Mouse (Mus musculus) limb, embryonic 12.5 days (tissue): ENCODE measurements at regions not wholly inside any gene's neighbourhood (a gene's known extent, or its start where the extent isn't known, plus 50 kb on each side); places are given as distances from the start of the nearest gene placed in this dataset.
A peak's percentile ranks its signal among the peaks of the same experiment; 100 is the strongest.

ENCODE experiments used
- ATAC-seq: fragments of 200-750 bp; cut with Nextera tagmentation; 2 replicates; pipeline ENCODE4 v1.8.0; 2017; ENCODE audit warnings: low read depth, moderate TSS enrichment; ENCODE audit not compliant: insufficient number of reproducible peaks, insufficient read depth, low FRiP score, low TSS enrichment
- H3K27ac ChIP-seq: fragments of 300-500 bp; sonication (generic); 2 replicates; pipeline ENCODE4 v1.5.1; 2016; ENCODE audit warnings: mild to moderate bottlenecking, moderate library complexity
- H3K27me3 ChIP-seq: fragments of 300-500 bp; sonication (generic); 2 replicates; pipeline ENCODE4 v1.6.1; 2016; ENCODE audit warnings: mild to moderate bottlenecking, moderate library complexity
- H3K36me3 ChIP-seq: fragments of 300-500 bp; sonication (generic); 2 replicates; pipeline ENCODE4 v1.6.1; 2016; ENCODE audit warnings: mild to moderate bottlenecking, moderate library complexity
- H3K4me1 ChIP-seq: fragments of 300-500 bp; sonication (generic); replicated peaks from 2 replicates; pipeline ENCODE4 v1.6.1; 2016
- H3K4me2 ChIP-seq: fragments of 300-500 bp; sonication (generic); 2 replicates; pipeline ENCODE4 v1.6.1; 2016; ENCODE audit warnings: mild to moderate bottlenecking, moderate library complexity
- H3K4me3 ChIP-seq: fragments of 300-500 bp; sonication (generic); replicated peaks from 2 replicates; pipeline ENCODE4 v1.5.1; 2016; ENCODE audit warnings: mild to moderate bottlenecking
- H3K9ac ChIP-seq: fragments of 300-500 bp; sonication (generic); replicated peaks from 2 replicates; pipeline ENCODE4 v1.6.1; 2016; ENCODE audit warnings: mild to moderate bottlenecking, moderate library complexity
- H3K9me3 ChIP-seq: fragments of 300-500 bp; sonication (generic); 2 replicates; pipeline ENCODE4 v1.6.1; 2016; ENCODE audit warnings: mild to moderate bottlenecking, moderate library complexity
- WGBS: fragments of 180-500 bp; shearing (Covaris S2); methylation state at CpG from one replicate; pipeline ENCODE4 v1.1.7; 2016; 5-methylcytosine and 5-hydroxymethylcytosine counted together

DNA sequence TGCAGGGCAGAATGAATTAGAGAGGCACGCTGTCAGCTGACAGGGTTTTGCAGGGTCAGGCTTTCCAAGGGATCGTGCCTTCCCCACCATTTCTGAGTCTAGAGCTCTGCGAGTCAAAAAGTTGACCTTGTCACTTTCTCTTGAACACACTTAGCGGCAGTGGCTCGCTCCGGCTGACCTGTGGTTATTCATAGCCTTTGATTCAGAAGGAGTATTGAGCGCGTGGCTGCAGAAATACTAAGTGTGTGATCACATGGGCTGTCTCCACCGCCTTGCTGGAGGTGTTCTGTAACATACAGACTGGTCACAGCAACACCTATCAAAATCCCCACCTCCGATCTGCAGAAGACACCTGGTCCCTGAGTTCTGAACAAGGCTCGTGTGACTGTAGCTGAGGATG lies 252.9 kb downstream of the Uaca start:
- Histone ChIP-seq H3K4me3 (no peak overlapping the region), H3K36me3 (no peaks in the 10 kb centered on the region), H3K9ac (no peak overlapping the region), H3K4me1 (peaks cover 1% of the 10 kb centered on the region; the same call in 1 of the 2 replicates), H3K27ac (no peak overlapping the region), H3K4me2 (no peak overlapping the region), H3K9me3 (no peaks in the 10 kb centered on the region), H3K27me3 (peaks cover 17% of the 10 kb centered on the region)
- 82% methylated on average over 11 of the region's 11 CpGs for WGBS
- ATAC-seq = no peak

DNA sequence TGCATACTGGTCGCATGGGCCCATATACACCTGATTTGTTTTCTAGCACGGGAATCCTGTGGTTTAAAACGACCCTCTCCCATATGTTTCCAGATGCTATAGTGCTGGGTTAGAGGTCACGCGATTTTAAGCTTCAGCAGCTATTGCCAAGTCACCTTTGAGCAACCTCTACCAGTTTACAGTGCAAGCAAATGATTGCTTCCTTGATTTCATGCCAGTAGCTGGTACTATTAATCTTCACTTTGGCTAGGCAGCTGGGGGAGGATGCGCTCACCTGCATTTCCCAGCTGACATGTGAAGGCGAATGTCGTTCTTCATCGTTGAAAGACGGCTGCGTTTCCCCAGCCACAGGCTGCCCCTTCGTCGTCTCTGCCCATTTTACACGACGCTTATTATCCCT lies 254.2 kb downstream of the Uaca start:
- H3K27me3 ChIP-seq = peaks cover 17% of the 10 kb centered on the region
- no peak overlapping the region for H3K9ac ChIP-seq
- H3K9me3 ChIP-seq = no peaks in the 10 kb centered on the region
- H3K4me2 ChIP-seq = no peak overlapping the region
- H3K27ac ChIP-seq = no peak overlapping the region
- 76% methylated on average over 15 of the region's 15 CpGs for WGBS
- H3K4me3 ChIP-seq = no peak overlapping the region
- no peak for ATAC-seq
- H3K4me1 ChIP-seq = no peaks in the 10 kb centered on the region
- H3K36me3 ChIP-seq = no peaks in the 10 kb centered on the region

DNA sequence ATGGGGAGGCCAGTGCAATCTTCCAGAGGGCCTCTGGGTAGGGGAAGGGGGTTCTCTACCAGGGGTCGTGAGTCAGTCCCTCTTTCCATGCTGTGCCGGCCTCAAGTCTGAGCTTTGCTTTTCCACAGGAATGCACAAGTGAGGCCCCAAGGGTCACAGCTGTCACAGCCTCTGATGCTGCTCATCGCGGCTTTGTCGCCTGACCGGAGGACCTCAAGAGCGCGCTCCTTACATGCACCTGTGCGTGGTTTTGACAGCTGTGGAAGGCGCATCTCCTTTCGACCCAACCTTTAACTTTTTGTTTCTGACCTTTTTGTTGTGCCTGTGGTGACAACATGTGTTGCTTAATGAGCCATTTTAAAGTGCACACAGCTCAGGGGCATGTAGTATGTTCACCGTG lies 258.3 kb downstream of the Uaca start:
- Histone ChIP-seq H3K4me1 (peaks cover 25% of the 10 kb centered on the region), H3K27me3 (peaks cover 32% of the 10 kb centered on the region), H3K27ac (no peak overlapping the region), H3K4me2 (no peak overlapping the region), H3K36me3 (no peaks in the 10 kb centered on the region), H3K9me3 (no peaks in the 10 kb centered on the region), H3K4me3 (no peak overlapping the region), H3K9ac (no peak overlapping the region)
- ATAC-seq = no peak
- 92% methylated on average over 12 of the region's 12 CpGs for WGBS

DNA sequence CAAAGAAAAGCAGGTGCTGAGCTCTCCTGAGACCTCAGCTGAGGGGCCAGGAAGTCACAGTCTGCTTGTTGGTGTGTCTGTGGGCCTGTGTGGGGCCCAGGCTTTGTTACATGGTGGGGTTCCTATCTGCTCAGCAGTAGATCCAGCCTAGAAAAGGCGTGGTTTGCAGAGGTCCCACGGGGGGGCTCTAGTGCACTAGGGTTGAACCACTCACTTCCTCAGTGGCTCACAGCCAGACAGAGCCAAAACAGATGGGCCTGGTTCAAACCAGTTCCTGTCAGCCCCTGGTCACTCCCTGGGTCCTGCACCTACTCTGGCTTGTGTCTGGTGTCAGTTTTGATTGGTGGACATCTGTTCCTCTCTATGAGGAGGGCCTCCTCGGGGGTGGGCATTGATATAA lies 260.1 kb downstream of the Uaca start:
- H3K27ac ChIP-seq = no peak overlapping the region
- no peaks in the 10 kb centered on the region for H3K36me3 ChIP-seq
- no peak overlapping the region for H3K4me2 ChIP-seq
- H3K4me1 ChIP-seq = peaks cover 27% of the 10 kb centered on the region
- peaks cover 28% of the 10 kb centered on the region for H3K27me3 ChIP-seq
- H3K4me3 ChIP-seq = no peak overlapping the region
- peak; percentile 48 for ATAC-seq
- 4% methylated on average over 3 of the region's 3 CpGs for WGBS
- H3K9ac ChIP-seq = no peak overlapping the region
- peaks cover 3% of the 10 kb centered on the region; the same call in 1 of the 2 replicates for H3K9me3 ChIP-seq

DNA sequence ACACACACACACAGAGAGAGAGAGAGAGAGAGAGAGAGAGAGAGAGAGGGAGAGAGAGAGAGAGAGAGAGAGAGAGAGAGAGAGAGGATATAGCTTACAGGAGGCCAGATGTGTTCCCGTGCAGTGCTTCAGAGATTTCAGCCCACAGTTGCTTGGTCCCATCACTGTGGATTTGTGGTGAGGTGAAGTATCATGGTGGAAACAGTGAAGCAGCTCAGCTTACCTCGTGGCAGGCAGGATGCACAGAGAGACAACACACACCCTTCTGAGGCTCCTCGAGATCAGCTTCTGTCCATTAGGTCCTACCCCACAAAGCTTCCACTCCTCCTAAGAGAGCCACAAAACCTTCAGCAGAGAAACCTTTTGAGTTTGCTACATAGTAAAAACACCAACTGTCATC lies 261.1 kb downstream of the Uaca start:
- ATAC-seq = no peak
- H3K27me3 ChIP-seq = peaks cover 28% of the 10 kb centered on the region
- WGBS = 76% methylated on average over 3 of the region's 3 CpGs

DNA sequence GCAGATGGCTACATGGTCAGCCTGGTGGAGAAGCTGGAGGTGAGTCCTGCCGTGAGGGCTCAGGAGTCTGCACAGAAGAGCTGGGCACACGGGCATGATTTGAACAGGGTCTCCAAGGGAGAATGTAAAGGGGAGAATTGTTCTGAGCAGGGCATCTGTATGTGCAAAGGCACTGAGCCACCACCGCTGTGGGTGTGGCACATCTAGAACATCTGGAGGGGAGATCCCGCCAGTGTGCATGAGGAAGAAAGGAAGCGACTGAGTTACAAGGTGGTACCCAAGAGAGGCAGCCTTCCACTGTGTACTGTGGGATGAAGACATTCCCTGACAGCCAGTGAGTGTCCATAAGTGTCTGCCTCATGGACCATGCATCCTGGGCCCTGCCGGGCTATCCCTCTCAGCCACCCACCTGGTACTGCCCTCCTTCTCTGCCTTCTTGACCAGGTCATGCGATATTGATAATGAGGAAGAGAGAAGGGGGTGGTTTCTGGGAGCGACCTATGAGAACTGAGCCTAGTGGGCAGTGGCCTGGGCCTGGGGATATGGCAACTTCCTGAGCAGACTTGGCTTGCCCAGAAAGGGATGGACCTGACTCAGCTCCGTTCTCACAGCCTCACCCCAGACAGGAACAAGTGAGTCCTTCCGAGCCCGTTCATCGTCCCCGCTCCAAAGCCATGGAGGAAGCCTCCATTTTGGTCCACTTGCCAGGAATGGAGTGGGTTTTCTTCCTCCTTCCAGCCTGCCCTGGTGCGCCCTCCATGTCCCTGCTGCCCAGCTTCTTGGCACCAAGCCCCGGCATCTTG lies 261.8 kb downstream of the Uaca start:
- H3K9me3 ChIP-seq = peaks cover 10% of the 10 kb centered on the region
- no peak overlapping the region for H3K4me2 ChIP-seq
- no peak overlapping the region for H3K27ac ChIP-seq
- ATAC-seq = 0 out of 2 replicates have a peak, but pooled peaks have one; percentile 7
- H3K36me3 ChIP-seq = no peaks in the 10 kb centered on the region
- H3K4me3 ChIP-seq = no peak overlapping the region
- WGBS = 87% methylated on average over 15 of the region's 15 CpGs
- no peak overlapping the region for H3K9ac ChIP-seq
- peaks cover 27% of the 10 kb centered on the region for H3K4me1 ChIP-seq
- H3K27me3 ChIP-seq = peaks cover 28% of the 10 kb centered on the region

More for the DNA sequence above, 261.1 kb downstream of the Uaca start:
- H3K27ac ChIP-seq = no peak overlapping the region
- no peak overlapping the region for H3K4me3 ChIP-seq
- H3K4me1 ChIP-seq = peaks cover 27% of the 10 kb centered on the region
- peaks cover 10% of the 10 kb centered on the region for H3K9me3 ChIP-seq
- no peak overlapping the region for H3K4me2 ChIP-seq
- no peak overlapping the region for H3K9ac ChIP-seq
- no peaks in the 10 kb centered on the region for H3K36me3 ChIP-seq

DNA sequence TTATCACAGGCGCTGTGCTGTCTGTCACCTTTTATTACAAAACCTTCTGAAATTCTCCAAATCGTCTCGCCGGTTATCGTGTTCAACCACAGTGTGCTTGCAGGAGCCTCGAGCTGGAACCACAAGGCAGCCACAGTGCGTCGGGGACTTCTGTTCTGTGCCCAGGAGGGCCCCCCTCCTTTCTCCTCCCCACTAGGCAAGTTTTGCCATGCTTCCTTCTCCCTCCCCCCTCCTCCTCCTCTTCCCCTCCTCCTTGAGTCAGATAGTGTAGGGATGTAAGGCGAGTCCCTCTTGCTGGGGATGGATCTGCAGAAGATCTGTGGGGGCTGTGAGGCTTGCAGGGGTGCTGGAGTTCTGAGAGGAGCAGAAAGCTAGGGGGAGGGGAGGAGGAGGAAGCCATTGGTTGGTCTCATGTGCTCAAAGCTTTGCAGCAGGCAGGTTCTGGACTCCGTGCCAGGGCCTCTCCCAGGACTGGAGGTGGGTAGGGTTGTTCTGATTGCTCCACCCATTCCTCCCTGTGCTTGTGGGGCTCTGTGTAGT lies 262.5 kb downstream of the Uaca start:
- Histone ChIP-seq H3K9me3 (peaks cover 10% of the 10 kb centered on the region), H3K27me3 (peaks cover 28% of the 10 kb centered on the region), H3K9ac (no peak overlapping the region), H3K4me2 (peak overlapping the region; percentile 20; the same call in 1 of the 2 replicates), H3K27ac (no peak overlapping the region), H3K36me3 (no peaks in the 10 kb centered on the region), H3K4me1 (peaks cover 27% of the 10 kb centered on the region), H3K4me3 (no peak overlapping the region)
- WGBS = 43% methylated on average over 10 of the region's 10 CpGs
- no peak; the same call in none of the 2 replicates for ATAC-seq

DNA sequence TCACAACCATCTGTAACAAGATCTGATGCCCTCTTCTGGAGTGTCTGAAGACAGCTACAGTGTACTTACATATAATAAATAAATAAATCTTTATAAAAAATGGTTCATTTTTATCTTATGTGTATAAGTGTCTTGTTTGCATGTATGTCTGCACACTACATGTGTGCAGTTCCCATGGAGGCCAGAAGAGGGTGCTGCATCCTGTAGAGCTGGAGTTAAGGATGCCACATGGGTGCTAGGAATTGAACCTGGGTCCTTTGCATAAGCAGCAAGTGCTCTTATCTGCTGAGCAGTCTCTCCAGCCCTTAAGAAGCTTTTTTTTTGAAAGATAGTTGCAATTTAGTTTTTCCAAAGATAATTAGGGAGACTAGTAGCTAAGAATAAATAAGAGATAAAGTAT lies 264.9 kb downstream of the Uaca start:
- no peak overlapping the region for H3K27ac ChIP-seq
- no peak overlapping the region for H3K4me3 ChIP-seq
- H3K36me3 ChIP-seq = no peaks in the 10 kb centered on the region
- no peak for ATAC-seq
- H3K4me1 ChIP-seq = peaks cover 23% of the 10 kb centered on the region
- no peak overlapping the region for H3K9ac ChIP-seq
- peaks cover 36% of the 10 kb centered on the region for H3K27me3 ChIP-seq
- H3K9me3 ChIP-seq = peaks cover 10% of the 10 kb centered on the region
- no peak overlapping the region for H3K4me2 ChIP-seq

DNA sequence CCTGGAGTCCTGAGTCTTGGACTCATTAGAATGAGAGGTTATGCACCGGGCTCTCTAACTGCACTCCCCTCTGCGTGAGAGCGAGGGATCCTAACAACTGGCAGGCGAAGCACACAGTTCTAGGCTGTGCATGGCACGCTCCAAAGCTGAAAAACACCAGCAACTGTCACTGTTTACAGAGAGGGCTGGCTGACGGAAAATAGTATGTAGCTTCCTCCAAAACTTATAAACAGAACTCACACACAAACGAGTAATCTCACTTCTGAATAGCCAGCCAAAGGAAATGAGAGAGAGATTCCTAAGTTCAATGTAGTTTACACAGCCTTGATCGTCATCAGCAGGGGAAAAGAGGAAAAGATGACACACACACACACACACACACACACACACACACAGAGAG lies 266.6 kb downstream of the Uaca start:
- Histone ChIP-seq H3K4me1 (peaks cover 17% of the 10 kb centered on the region), H3K36me3 (no peaks in the 10 kb centered on the region), H3K4me3 (no peak overlapping the region), H3K27ac (no peak overlapping the region), H3K9ac (no peak overlapping the region), H3K27me3 (peaks cover 29% of the 10 kb centered on the region), H3K4me2 (no peak overlapping the region), H3K9me3 (peaks cover 10% of the 10 kb centered on the region)
- 79% methylated on average over 8 of the region's 8 CpGs for WGBS
- ATAC-seq = no peak

DNA sequence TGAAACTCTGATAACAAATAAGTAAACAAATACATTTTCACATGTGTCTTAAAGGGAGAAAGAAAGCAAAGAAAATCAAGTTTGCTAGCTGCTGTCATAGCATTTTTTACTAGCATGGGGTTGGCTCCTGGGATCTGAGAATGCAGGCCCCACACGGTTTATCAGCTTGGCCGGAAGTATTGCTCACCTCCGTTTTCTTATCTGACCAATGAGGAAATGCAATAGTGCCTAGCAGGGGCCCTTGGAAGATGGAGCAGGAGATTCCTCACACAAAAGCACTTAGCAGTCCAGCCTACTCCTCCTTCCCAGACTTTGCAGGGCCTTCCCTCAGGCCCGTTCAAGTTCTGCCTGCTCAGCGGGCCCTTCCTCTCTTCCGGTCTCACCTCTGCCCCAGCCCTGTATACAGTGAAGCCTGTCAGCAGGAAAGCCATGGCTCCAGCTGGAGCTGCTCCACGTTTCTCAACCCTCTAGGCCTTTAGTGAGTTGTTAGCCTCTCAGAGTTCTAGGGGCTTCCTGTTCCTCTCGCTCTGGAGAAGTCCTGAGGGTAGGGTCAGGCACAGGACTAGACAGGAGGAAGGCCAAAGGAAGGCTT lies 270.5 kb downstream of the Uaca start:
- 67% methylated on average over 8 of the region's 8 CpGs for WGBS
- H3K4me2 ChIP-seq = no peak overlapping the region
- H3K4me3 ChIP-seq = no peak overlapping the region
- H3K27me3 ChIP-seq = peaks cover 27% of the 10 kb centered on the region
- H3K9me3 ChIP-seq = peaks cover 4% of the 10 kb centered on the region
- ATAC-seq = no peak
- no peaks in the 10 kb centered on the region for H3K36me3 ChIP-seq
- peaks cover 9% of the 10 kb centered on the region for H3K4me1 ChIP-seq
- no peak overlapping the region for H3K9ac ChIP-seq
- H3K27ac ChIP-seq = no peak overlapping the region

DNA sequence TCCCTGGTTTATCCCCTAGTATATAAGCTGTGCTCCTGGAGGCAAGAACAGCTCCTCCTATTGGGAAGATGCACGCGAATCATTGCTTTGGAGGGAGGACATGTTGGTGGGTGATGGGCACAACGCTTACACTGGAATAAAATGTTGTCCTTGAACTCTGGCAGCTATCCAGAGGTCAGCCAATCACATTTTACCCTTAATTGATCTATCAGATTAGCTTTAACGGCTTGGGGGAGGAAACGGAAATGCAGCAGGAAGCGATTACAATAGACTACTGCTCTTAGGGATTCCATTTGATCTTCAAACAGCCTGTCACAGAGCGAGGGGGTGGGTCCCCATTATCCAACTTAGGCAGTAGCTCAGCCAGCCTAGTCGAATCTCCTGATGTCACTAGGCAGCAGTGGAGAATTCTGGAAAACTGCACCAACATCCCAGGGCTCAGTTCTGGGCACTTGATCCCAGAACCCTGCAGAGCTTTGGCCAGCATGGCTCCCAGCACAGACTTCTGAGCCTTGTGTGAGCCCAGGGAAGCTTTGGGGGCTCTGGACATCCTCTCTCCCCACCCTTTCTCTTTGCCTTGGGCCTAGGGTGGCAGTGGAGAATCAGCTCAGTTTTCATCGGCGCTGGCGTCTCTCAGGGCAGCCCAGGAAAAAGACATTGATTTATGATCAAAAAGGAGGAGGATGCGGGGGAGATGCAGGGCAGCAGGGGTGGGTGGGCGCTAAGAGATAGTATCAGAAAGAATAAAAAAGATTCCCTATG lies 275.4 kb downstream of the Uaca start:
- ATAC-seq = no peak
- H3K36me3 ChIP-seq = no peaks in the 10 kb centered on the region
- H3K27ac ChIP-seq = no peak overlapping the region
- no peak overlapping the region for H3K4me2 ChIP-seq
- no peaks in the 10 kb centered on the region for H3K9me3 ChIP-seq
- WGBS = 12% methylated on average over 13 of the region's 13 CpGs
- peaks cover 22% of the 10 kb centered on the region for H3K4me1 ChIP-seq
- no peak overlapping the region for H3K9ac ChIP-seq
- H3K4me3 ChIP-seq = no peak overlapping the region
- peaks cover 59% of the 10 kb centered on the region for H3K27me3 ChIP-seq
